Mouse (Mus musculus) MEL (cell line): ENCODE results near the gene Ets1. TPM values are rescaled to one million over a fixed set of nuclear protein-coding genes. Genes with fewer than 3 reads are reported as not detected.

Experiments used
- DNase-seq: peaks from one replicate; pipeline ENCODE4 v3.0.0; 2011; ENCODE audit warnings: low read depth, low spot score
- H3K27ac ChIP-seq: 2 replicates; pipeline ENCODE4 v1.5.1; 2012; ENCODE audit warnings: low read depth, mild to moderate bottlenecking, control low read depth, low read length, moderate library complexity; ENCODE audit not compliant: control insufficient read depth
- H3K27me3 ChIP-seq, 2 experiments: fragments of 150-350 bp in 1 of 2; sonication (generic) in 1 of 2; 2 replicates each; pipeline ENCODE4 v1.6.1; 2012; ENCODE audit warnings: low read length in 2 of 2, mild to moderate bottlenecking in 2 of 2, improper control_type of control experiment in 1 of 2, moderate library complexity in 1 of 2; ENCODE audit not compliant: insufficient read depth in 2 of 2, control insufficient read depth in 1 of 2
- H3K36me3 ChIP-seq, 2 experiments: 2 replicates each; pipeline ENCODE4 v1.6.1; 2012 to 2014; ENCODE audit warnings: low read length in 2 of 2, improper control_type of control experiment in 1 of 2, inconsistent platforms in 1 of 2, mild to moderate bottlenecking in 1 of 2; ENCODE audit not compliant: insufficient read depth in 2 of 2, control insufficient read depth in 1 of 2
- H3K4me1 ChIP-seq, 2 experiments: fragments of 150-350 bp in 1 of 2; sonication (generic) in 1 of 2; 2 replicates each; pipeline ENCODE4 v1.6.1; 2012; ENCODE audit warnings: low read length in 2 of 2, improper control_type of control experiment in 1 of 2, mild to moderate bottlenecking in 1 of 2; ENCODE audit not compliant: insufficient read depth in 2 of 2, control insufficient read depth in 1 of 2
- H3K4me3 ChIP-seq, 2 experiments: fragments of 150-350 bp in 1 of 2; sonication (generic) in 1 of 2; 2 replicates each; pipeline ENCODE4 v1.5.1; 2012; ENCODE audit warnings: low read depth in 2 of 2, low read length in 2 of 2, mild to moderate bottlenecking in 2 of 2, moderate library complexity in 2 of 2, control low read depth in 1 of 2, improper control_type of control experiment in 1 of 2; ENCODE audit not compliant: control insufficient read depth in 1 of 2, insufficient read depth in 1 of 2
- H3K79me2 ChIP-seq: 2 replicates; pipeline ENCODE4 v1.6.1; 2012; ENCODE audit warnings: mild to moderate bottlenecking, low read length, moderate library complexity; ENCODE audit not compliant: control insufficient read depth, poor library complexity, insufficient read depth
- H3K9ac ChIP-seq: 2 replicates; pipeline ENCODE4 v1.6.1; 2012; ENCODE audit warnings: low read depth, mild to moderate bottlenecking, control low read depth, low read length, moderate library complexity; ENCODE audit not compliant: control insufficient read depth, poor library complexity, severe bottlenecking
- H3K9me3 ChIP-seq: fragments of 150-350 bp; sonication (generic); replicated peaks from 2 replicates; pipeline ENCODE4 v1.6.1; 2012; ENCODE audit warnings: mild to moderate bottlenecking, low read length, improper control_type of control experiment, moderate library complexity; ENCODE audit not compliant: insufficient read depth
- BHLHE40 ChIP-seq: IDR thresholded peaks from 2 replicates; pipeline ENCODE4 v1.6.1; 2012; ENCODE audit warnings: low read depth, mild to moderate bottlenecking, inconsistent platforms, low read length, improper control_type of control experiment, borderline replicate concordance
- EP300 ChIP-seq, 2 experiments: IDR thresholded peaks; 2 replicates each; pipeline ENCODE4 v1.6.1; 2011; ENCODE audit warnings: improper control_type of control experiment in 2 of 2, low read length in 2 of 2, low read depth in 1 of 2, mild to moderate bottlenecking in 1 of 2
- ETS1 ChIP-seq: IDR thresholded peaks from 2 replicates; pipeline ENCODE4 v1.6.1; 2012; ENCODE audit warnings: low read depth, mild to moderate bottlenecking, inconsistent platforms, low read length, improper control_type of control experiment, moderate library complexity
- GABPA ChIP-seq: IDR thresholded peaks from 2 replicates; pipeline ENCODE4 v1.6.1; 2012; ENCODE audit warnings: low read depth, mild to moderate bottlenecking, inconsistent platforms, low read length, improper control_type of control experiment, moderate library complexity
- KAT2A ChIP-seq: conservative IDR thresholded peaks from 2 replicates; pipeline ENCODE4 v1.6.1; 2012; ENCODE audit warnings: low read depth, low read length, improper control_type of control experiment, inconsistent platforms
- MEF2A ChIP-seq: IDR thresholded peaks from 2 replicates; pipeline ENCODE4 v1.6.1; 2014; ENCODE audit warnings: low read depth, mild to moderate bottlenecking, inconsistent platforms, low read length, improper control_type of control experiment; ENCODE audit not compliant: poor library complexity, insufficient replicate concordance, severe bottlenecking; ENCODE audit errors: extremely low read depth
- MYC ChIP-seq: IDR thresholded peaks from 2 replicates; pipeline ENCODE4 v1.6.1; 2011; ENCODE audit warnings: low read depth, mild to moderate bottlenecking, low read length, improper control_type of control experiment, moderate library complexity
- NELFE ChIP-seq: IDR thresholded peaks from 2 replicates; pipeline ENCODE4 v1.6.1; 2011; ENCODE audit warnings: low read depth, low read length, improper control_type of control experiment
- POLR2AphosphoS2 ChIP-seq: IDR thresholded peaks from 2 replicates; pipeline ENCODE4 v1.6.1; 2011; ENCODE audit warnings: low read length, improper control_type of control experiment
- POLR2AphosphoS5 ChIP-seq: IDR thresholded peaks from 2 replicates; pipeline ENCODE4 v1.6.1; 2012; ENCODE audit warnings: low read depth, borderline replicate concordance, mild to moderate bottlenecking, inconsistent platforms, low read length, moderate library complexity, mixed read lengths
- SMC3 ChIP-seq: IDR thresholded peaks from 2 replicates; pipeline ENCODE4 v1.6.1; 2011; ENCODE audit warnings: low read depth, low read length, improper control_type of control experiment
- TAL1 ChIP-seq: IDR thresholded peaks from 2 replicates; pipeline ENCODE4 v1.6.1; 2012; ENCODE audit warnings: mild to moderate bottlenecking, inconsistent platforms, low read length, moderate library complexity, mixed read lengths
- UBTF ChIP-seq: IDR thresholded peaks from 2 replicates; pipeline ENCODE4 v1.6.1; 2012; ENCODE audit warnings: low read depth, mild to moderate bottlenecking, inconsistent platforms, low read length, improper control_type of control experiment, moderate library complexity, borderline replicate concordance; ENCODE audit not compliant: insufficient read depth
- USF2 ChIP-seq, 2 experiments: IDR thresholded peaks; 2 replicates each; pipeline ENCODE4 v1.6.1; 2011 to 2012; ENCODE audit warnings: improper control_type of control experiment in 2 of 2, low read length in 2 of 2, borderline replicate concordance in 1 of 2, inconsistent platforms in 1 of 2, low read depth in 1 of 2, mild to moderate bottlenecking in 1 of 2; ENCODE audit not compliant: insufficient read depth in 1 of 2
- ZKSCAN1 ChIP-seq: IDR thresholded peaks from 2 replicates; pipeline ENCODE4 v1.6.1; 2012; ENCODE audit warnings: low read depth, mild to moderate bottlenecking, inconsistent platforms, low read length, improper control_type of control experiment, moderate library complexity
- polyA plus RNA-seq, 2 experiments: library from polyadenylated mRNA; stranded (reverse) in 1 of 2; unstranded in 1 of 2; fragments of >175 nt in 1 of 2; fragments of >200 nt in 1 of 2; gene quantifications; 2 replicates each; pipeline versions ENCODE4 v1.2.1 to v1.2.4; 2012; ENCODE audit warnings: low replicate concordance in 2 of 2, low read depth in 1 of 2; ENCODE audit not compliant: insufficient read length in 2 of 2, insufficient read depth in 1 of 2, missing spikeins in 1 of 2
- total RNA-seq: library from RNA; depleted of rRNA; stranded (reverse); fragments of 300-350 nt; gene quantifications from 2 replicates; pipeline ENCODE4 v1.2.3, GENCODE M21; 2012

Gene Ets1
- total and polyA plus RNA-seq, 3 experiments, result 0.10 to 0.19 TPM; not detected in 1

- Histone ChIP-seq H3K4me1 (no peaks in the 10 kb centered on the region), H3K27ac (no peak overlapping the region), H3K9ac (no peak overlapping the region), H3K79me2 (no peaks in the 10 kb centered on the region), H3K36me3 (no peaks in the 10 kb centered on the region), H3K9me3 (no peaks in the 10 kb centered on the region), H3K27me3 (peaks cover 2 to 4% of the 10 kb centered on the region in 2 experiments), H3K4me3 (no peak overlapping the region)
- DNase-seq, result no peak
- TF ChIP-seq SMC3 (no peak), USF2 (IDR thresholded peaks at IDR 0.05; ENCODE audit: borderline replicate concordance in 1 of 2, insufficient read depth in 1 of 2, low read depth in 1 of 2, low read length in 2 of 2) (no peak), POLR2AphosphoS5 (no peak), POLR2AphosphoS2 (no peak), NELFE (no peak), MEF2A (no peak), MYC (no peak)
- TF ChIP-seq, all 39 proteins: peak for 0
Measured at GRCm38 (mm10) chr9:32715806-32716466, 79.9 kb downstream of the Ets1 start.

GRCm38 (mm10) chr9:32717268-32717920 lies 81.4 kb downstream of the Ets1 start:
- H3K27me3 ChIP-seq, result peaks cover 2 to 4% of the 10 kb centered on the region in 2 experiments
- H3K36me3 ChIP-seq, result no peaks in the 10 kb centered on the region
- H3K4me1 ChIP-seq, result no peaks in the 10 kb centered on the region
- no peak for DNase-seq
- H3K9ac ChIP-seq, result no peak overlapping the region
- H3K9me3 ChIP-seq, result no peaks in the 10 kb centered on the region
- no peak for TF ChIP-seq EP300 (IDR thresholded peaks at IDR 0.05; ENCODE audit: low read depth in 1 of 2, low read length in 2 of 2)
- H3K27ac ChIP-seq, result no peak overlapping the region
- no peaks in the 10 kb centered on the region for H3K79me2 ChIP-seq
- no peak overlapping the region for H3K4me3 ChIP-seq

GRCm38 (mm10) chr9:32717931-32718820 lies 82.2 kb downstream of the Ets1 start:
- no peak overlapping the region for H3K9ac ChIP-seq
- no peaks in the 10 kb centered on the region for H3K4me1 ChIP-seq
- no peaks in the 10 kb centered on the region for H3K79me2 ChIP-seq
- TF ChIP-seq GABPA (no peak), BHLHE40 (no peak), ETS1 (no peak), ZKSCAN1 (no peak), SMC3 (no peak), KAT2A (no peak), TAL1 (no peak), UBTF (no peak)
- no peak for DNase-seq
- no peaks in the 10 kb centered on the region for H3K36me3 ChIP-seq
- peaks cover 2 to 6% of the 10 kb centered on the region in 2 experiments for H3K27me3 ChIP-seq
- no peaks in the 10 kb centered on the region for H3K9me3 ChIP-seq
- H3K27ac ChIP-seq, result no peak overlapping the region
- H3K4me3 ChIP-seq, result no peak overlapping the region
